Mouse (Mus musculus): ENCODE results near the gene Capn1. TPM values are rescaled to one million over a fixed set of nuclear protein-coding genes. Genes with fewer than 3 reads are reported as not detected.
A peak's percentile ranks its signal among the peaks of the same experiment; 100 is the strongest.
"Not testable (repeated sequence)": the region's sequence is repeated elsewhere in the genome, so short reads cannot be mapped to it uniquely, and the experiment has no call there.

Gene Capn1
- total RNA-seq, 1 experiment from 2014 or later = 32.4 TPM

- ATAC-seq (replicated peaks in 1 of 2; ENCODE audit: insufficient read depth in 1 of 2, low FRiP score in 2 of 2, low TSS enrichment in 1 of 2, low read depth in 1 of 2, poor library complexity in 2 of 2, severe bottlenecking in 2 of 2) = peak in 1 of 2 experiments; percentile 12; a peak in 1 of 4 replicates
These were observed 29.9 kb upstream of the Capn1 start for GRCm38 (mm10) chr19:6045366-6046293.

GRCm38 (mm10) chr19:6044102-6044501 lies 28.4 kb upstream of the Capn1 start:
- ATAC-seq (replicated peaks in 1 of 2; ENCODE audit: insufficient read depth in 1 of 2, low FRiP score in 2 of 2, low TSS enrichment in 1 of 2, low read depth in 1 of 2, poor library complexity in 2 of 2, severe bottlenecking in 2 of 2) = not testable (repeated sequence)

GRCm38 (mm10) chr19:6042293-6042692 lies 26.6 kb upstream of the Capn1 start:
- no peak for ATAC-seq (replicated peaks in 1 of 2; ENCODE audit: insufficient read depth in 1 of 2, low FRiP score in 2 of 2, low TSS enrichment in 1 of 2, low read depth in 1 of 2, poor library complexity in 2 of 2, severe bottlenecking in 2 of 2)

DNA sequence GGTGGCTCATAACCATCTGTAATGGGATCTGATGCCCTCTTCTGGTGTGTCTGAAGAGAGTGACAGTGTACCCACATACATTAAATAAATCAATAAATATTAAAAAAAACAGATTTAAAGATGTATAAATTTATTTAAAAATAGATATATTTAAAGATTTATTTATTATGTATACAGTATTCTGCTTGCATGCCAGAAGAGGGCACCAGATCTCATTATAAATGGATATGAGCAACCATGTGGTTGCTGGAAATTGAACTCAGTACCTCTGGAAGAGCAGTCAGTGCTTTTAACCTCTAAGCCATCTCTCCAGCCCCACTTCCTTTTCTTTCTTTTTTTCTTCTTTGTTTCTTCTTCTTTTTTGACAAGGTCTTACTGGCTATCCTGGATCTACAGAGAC lies 24.3 kb upstream of the Capn1 start:
- ATAC-seq (replicated peaks in 1 of 2; ENCODE audit: insufficient read depth in 1 of 2, low FRiP score in 2 of 2, low TSS enrichment in 1 of 2, low read depth in 1 of 2, poor library complexity in 2 of 2, severe bottlenecking in 2 of 2) = no peak

- no peak for ATAC-seq (replicated peaks in 1 of 2; ENCODE audit: insufficient read depth in 1 of 2, low FRiP score in 2 of 2, low TSS enrichment in 1 of 2, low read depth in 1 of 2, poor library complexity in 2 of 2, severe bottlenecking in 2 of 2)
These were observed 22.6 kb upstream of the Capn1 start for GRCm38 (mm10) chr19:6038326-6038725.

- ATAC-seq (replicated peaks in 1 of 2; ENCODE audit: insufficient read depth in 1 of 2, low FRiP score in 2 of 2, low TSS enrichment in 1 of 2, low read depth in 1 of 2, poor library complexity in 2 of 2, severe bottlenecking in 2 of 2) = no peak
These were observed 22.0 kb upstream of the Capn1 start for GRCm38 (mm10) chr19:6037695-6038094.

GRCm38 (mm10) chr19:6035966-6036585 lies 20.4 kb upstream of the Capn1 start:
- ATAC-seq (replicated peaks in 1 of 2; ENCODE audit: insufficient read depth in 1 of 2, low FRiP score in 2 of 2, low TSS enrichment in 1 of 2, low read depth in 1 of 2, poor library complexity in 2 of 2, severe bottlenecking in 2 of 2) = no peak; a peak in 1 of 4 replicates

- no peak for ATAC-seq (replicated peaks in 1 of 2; ENCODE audit: insufficient read depth in 1 of 2, low FRiP score in 2 of 2, low TSS enrichment in 1 of 2, low read depth in 1 of 2, poor library complexity in 2 of 2, severe bottlenecking in 2 of 2)
These were observed 15.0 kb upstream of the Capn1 start for GRCm38 (mm10) chr19:6030520-6031280.

- ATAC-seq (replicated peaks in 1 of 2; ENCODE audit: insufficient read depth in 1 of 2, low FRiP score in 2 of 2, low TSS enrichment in 1 of 2, low read depth in 1 of 2, poor library complexity in 2 of 2, severe bottlenecking in 2 of 2) = no peak
These were observed 13.7 kb upstream of the Capn1 start for GRCm38 (mm10) chr19:6029426-6029825.

GRCm38 (mm10) chr19:6028991-6029390 lies 13.3 kb upstream of the Capn1 start:
- ATAC-seq (replicated peaks in 1 of 2; ENCODE audit: insufficient read depth in 1 of 2, low FRiP score in 2 of 2, low TSS enrichment in 1 of 2, low read depth in 1 of 2, poor library complexity in 2 of 2, severe bottlenecking in 2 of 2) = no peak

- no peak for ATAC-seq (replicated peaks in 1 of 2; ENCODE audit: insufficient read depth in 1 of 2, low FRiP score in 2 of 2, low TSS enrichment in 1 of 2, low read depth in 1 of 2, poor library complexity in 2 of 2, severe bottlenecking in 2 of 2)
These were observed 8.2 kb upstream of the Capn1 start for GRCm38 (mm10) chr19:6023930-6024329.

- ATAC-seq (replicated peaks in 1 of 2; ENCODE audit: insufficient read depth in 1 of 2, low FRiP score in 2 of 2, low TSS enrichment in 1 of 2, low read depth in 1 of 2, poor library complexity in 2 of 2, severe bottlenecking in 2 of 2) = no peak
These were observed 7.4 kb upstream of the Capn1 start for GRCm38 (mm10) chr19:6023059-6023458.

DNA sequence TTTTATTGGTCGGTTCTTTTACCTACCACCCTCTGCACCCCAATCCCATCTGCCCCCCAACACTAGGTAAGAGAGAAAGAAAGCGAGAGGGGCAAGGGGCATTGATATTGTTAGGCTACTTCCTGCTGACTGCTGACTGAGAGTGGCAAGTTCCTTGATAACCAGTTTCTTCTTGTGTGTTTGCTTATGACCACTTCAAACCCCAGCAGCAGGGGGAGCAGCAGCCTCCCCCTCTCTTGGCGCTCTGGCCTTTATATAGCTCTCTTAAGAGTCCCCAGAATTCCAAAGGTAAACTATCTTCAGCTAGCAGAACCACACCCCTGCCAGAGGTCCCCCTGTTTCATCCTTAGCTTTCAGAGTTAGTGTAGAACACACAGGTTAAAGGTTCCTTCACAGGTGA lies 4.6 kb upstream of the Capn1 start:
- no peak for ATAC-seq (replicated peaks in 1 of 2; ENCODE audit: insufficient read depth in 1 of 2, low FRiP score in 2 of 2, low TSS enrichment in 1 of 2, low read depth in 1 of 2, poor library complexity in 2 of 2, severe bottlenecking in 2 of 2)

DNA sequence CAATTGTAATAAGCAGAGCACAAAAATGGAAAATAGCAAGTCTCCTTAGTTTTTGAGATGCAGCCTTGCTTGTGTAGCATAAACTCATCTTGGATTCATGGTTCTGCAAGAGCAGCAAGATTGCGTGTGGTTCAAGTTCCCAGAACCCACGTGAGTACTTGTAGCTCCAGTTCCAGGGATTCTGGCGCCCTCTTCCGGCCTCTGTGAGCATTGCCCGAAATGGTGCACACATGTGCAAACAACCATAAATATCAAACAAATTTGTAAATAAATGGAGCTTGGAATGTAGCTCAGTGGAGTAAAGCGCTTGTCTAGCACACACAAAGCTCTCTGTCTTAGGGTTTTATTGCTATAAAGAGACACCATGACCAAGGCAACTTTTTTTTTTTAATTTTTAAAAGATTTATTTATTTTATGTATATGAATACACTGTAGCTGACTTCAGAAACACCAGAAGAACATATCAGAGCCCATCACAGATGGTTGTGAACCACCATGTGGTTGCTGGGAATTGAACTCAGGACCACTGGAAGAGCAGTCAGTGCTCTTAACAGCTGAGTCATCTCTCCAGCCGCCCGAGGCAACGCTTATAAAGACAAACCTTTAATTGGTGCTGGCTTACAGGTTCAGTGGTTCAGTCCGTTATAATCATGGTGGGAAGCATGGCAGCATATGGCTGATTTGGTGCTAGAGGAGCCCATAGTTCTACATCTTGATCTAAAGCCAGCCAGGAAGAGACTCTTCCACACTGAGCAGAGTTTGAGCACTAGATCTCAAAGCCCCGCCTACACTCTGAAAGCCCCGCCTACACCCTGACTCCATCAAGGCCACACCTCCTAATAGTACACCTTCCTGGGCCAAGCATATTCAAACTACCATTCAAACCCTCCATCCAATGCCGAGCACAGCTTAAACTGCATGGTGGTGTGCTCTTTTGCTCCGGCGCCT lies 2.7 kb upstream of the Capn1 start:
- peak; percentile 61 to 65 for ATAC-seq (replicated peaks in 1 of 2; ENCODE audit: insufficient read depth in 1 of 2, low FRiP score in 2 of 2, low TSS enrichment in 1 of 2, low read depth in 1 of 2, poor library complexity in 2 of 2, severe bottlenecking in 2 of 2)

DNA sequence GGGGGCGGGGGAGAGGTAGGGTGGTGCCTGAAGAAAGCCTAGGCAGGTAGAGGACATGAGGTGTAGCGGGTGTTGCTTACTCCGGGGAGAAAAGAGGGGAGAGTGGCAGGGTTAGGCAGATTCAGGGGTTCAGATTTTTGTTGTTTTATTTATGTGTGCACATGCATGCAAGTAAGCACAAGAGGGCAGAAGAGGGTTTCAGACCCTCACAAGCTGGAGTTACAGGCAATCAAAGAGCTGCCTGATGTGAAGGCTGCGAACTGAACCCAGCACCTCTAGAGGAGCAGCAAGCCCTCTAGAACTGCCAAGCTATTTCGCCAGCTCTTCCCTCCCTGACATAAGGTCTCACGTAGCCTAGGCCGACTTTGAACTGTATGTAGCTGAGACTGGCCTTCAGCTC lies 835 bp upstream of the Capn1 start:
- no peak for ATAC-seq (replicated peaks in 1 of 2; ENCODE audit: insufficient read depth in 1 of 2, low FRiP score in 2 of 2, low TSS enrichment in 1 of 2, low read depth in 1 of 2, poor library complexity in 2 of 2, severe bottlenecking in 2 of 2)

DNA sequence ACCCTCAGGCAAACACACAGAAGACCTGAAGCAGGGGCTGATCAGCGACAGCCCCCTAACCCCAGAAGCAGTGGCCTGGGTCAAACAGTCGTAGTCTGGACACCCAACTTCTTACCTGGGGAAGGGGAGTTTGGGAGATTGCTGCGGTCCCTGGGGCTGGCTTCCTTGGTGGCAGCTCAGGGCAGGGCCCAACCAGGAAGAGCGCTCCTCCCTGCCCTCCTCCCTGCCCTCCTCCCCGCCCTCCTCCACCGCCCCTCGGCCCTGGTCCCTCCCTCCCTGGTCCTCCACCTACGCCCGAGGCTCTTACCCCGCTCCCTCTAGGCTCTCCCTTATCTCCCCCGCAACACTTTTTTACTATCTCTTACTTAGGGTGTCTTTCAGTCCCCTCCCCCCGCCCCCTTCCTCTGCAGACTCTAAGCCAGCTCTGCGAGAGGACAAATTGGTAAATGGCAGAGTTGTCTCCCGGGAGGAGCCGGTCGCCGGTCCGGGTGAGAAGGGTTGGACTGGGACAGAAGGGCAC lies 646 bp downstream of the Capn1 start:
- peak; percentile 33 to 40; a peak in 2 of 4 replicates for ATAC-seq (replicated peaks in 1 of 2; ENCODE audit: insufficient read depth in 1 of 2, low FRiP score in 2 of 2, low TSS enrichment in 1 of 2, low read depth in 1 of 2, poor library complexity in 2 of 2, severe bottlenecking in 2 of 2)

DNA sequence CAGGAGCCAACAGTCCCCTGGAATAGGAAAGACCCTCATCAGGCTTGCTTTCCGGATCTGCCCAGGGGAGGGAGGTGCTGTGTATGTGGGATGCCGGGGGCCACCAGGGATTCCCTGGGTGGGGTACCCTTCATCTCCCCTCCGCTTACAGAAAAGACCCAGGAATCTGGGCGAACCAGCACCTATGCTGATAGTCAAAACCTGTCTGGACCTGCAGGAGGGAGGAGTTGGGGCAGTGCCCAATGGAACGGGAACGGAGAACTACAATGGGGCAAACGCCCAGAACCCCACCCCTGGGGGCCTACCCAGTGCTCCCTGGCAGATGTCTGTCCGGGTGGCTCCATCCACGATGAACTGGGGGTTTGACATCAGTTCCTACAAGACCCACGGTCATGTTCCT lies 2.0 kb downstream of the Capn1 start:
- no peak for ATAC-seq (replicated peaks in 1 of 2; ENCODE audit: insufficient read depth in 1 of 2, low FRiP score in 2 of 2, low TSS enrichment in 1 of 2, low read depth in 1 of 2, poor library complexity in 2 of 2, severe bottlenecking in 2 of 2)

All from hematopoietic stem cell, adult 5-6 weeks (primary cell).